Mouse (Mus musculus) adrenal gland, adult 10 weeks (tissue): ENCODE results near the gene Gpr158. TPM values are rescaled to one million over a fixed set of nuclear protein-coding genes. Genes with fewer than 3 reads are reported as not detected.

ENCODE experiments used
- polyA plus RNA-seq: library from polyadenylated mRNA; stranded (reverse); fragments of 350-450 nt; fragmentation: Illumina TruSeq; extraction: RNeasy Lipid Tissue Mini Kit (QIAGEN cat#74804); gene quantifications from one replicate; pipeline ENCODE4 v1.2.3, GENCODE M21; 2014; ENCODE audit warnings: low read depth, low replicate concordance

Gpr158 gene
- polyA plus RNA-seq: 3.3 TPM

DNA sequence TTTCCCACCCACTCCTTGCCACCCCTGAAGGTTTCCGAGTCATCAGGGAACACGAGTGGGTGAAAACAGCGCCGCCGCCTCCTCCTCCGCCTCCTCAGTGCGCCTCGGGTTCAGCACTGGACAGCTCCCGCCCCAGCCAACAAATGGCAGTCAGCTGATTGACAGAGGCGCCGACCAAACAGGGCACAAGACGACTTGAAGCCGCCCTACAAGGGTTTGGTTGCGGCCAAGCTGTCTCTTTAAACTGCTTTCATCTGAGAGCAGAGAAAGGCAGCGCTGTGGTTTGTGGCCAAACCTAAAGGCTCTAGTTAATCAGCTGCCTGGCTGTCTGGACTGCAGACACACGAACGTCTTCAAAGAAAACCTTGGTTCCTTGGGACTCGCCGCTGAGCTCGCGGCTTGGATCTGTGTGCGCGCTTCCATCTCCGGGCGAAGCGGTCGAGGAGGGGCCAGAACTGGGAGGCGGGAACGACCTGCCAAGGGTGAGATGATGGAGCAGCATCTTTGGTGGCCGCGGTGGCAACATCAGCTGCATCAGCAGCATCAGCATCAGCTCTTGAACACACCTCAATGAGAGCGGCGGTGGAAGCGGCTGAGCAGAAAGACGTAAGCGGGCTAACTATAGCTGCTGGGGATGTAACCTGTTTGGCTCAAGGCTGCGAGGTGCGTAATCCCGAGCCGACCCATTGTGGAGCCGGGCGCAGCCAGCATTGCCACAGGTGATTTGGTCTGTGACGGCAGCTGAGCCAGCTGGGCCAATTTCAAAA is at the start of gene Gpr158:
TSS of gene Gpr158 (plus strand) at position 198 of the 767 bp plus-strand sequence.

Other genes with a start within 250 kb of the Gpr158 start
- 2.9 TPM for gene Enkur, start 162.2 kb upstream of the Gpr158 start, polyA plus RNA-seq
- gene Thnsl1, start 161.8 kb upstream of the Gpr158 start, polyA plus RNA-seq: 19.0 TPM